Mouse (Mus musculus): ENCODE measurements around the gene Rabgap1l. TPM values are rescaled to one million over a fixed set of nuclear protein-coding genes. Genes with fewer than 3 reads are reported as not detected.

Rabgap1l gene
- polyA plus RNA-seq, 1 experiment from 2014 or later: 69.3 TPM

MicroRNAs within 50 kb of the gene (microRNA counts, 519-probe panel; counts per million panel counts)
- microRNA mmu-miR-1927: not detected

Small RNA genes within 50 kb of the gene (microRNA-seq; reads per million reads assigned to microRNA genes)
- gene Mir1927 (ENCODE audit: borderline number of aligned reads): 9.2 reads per million, percentile 21 among the genes with 10 or more reads in this experiment

Other genes starting within 250 kb of the Rabgap1l start
- gene Rc3h1, start 113.2 kb upstream of the Rabgap1l start, polyA plus RNA-seq (2014; fragmentation: Nextera tagmentation; extraction: Ambion mirVana): 5.6 and 5.9 TPM in 2 replicates
- 209 and 215 TPM in 2 replicates for gene Serpinc1, start 185.4 kb upstream of the Rabgap1l start, polyA plus RNA-seq (2014; fragmentation: Nextera tagmentation; extraction: Ambion mirVana)
- gene Zbtb37, start 241.6 kb upstream of the Rabgap1l start, polyA plus RNA-seq (2014; fragmentation: Nextera tagmentation; extraction: Ambion mirVana): 3.4 and 4.8 TPM in 2 replicates

All from liver, embryonic 11.5 days (tissue).